Mouse (Mus musculus) heart, postnatal 0 days (tissue): Measurements from ENCODE around the gene Serpina3c.

Experiments used
- CTCF ChIP-seq: IDR thresholded peaks from 2 replicates; pipeline ENCODE4 v1.5.1; 2016; ENCODE audit warnings: antibody characterized with exemption, control low read depth, low read depth
- EP300 ChIP-seq: IDR thresholded peaks from 2 replicates; pipeline ENCODE4 v1.6.1; 2016; ENCODE audit warnings: antibody characterized with exemption, low read depth

DNA sequence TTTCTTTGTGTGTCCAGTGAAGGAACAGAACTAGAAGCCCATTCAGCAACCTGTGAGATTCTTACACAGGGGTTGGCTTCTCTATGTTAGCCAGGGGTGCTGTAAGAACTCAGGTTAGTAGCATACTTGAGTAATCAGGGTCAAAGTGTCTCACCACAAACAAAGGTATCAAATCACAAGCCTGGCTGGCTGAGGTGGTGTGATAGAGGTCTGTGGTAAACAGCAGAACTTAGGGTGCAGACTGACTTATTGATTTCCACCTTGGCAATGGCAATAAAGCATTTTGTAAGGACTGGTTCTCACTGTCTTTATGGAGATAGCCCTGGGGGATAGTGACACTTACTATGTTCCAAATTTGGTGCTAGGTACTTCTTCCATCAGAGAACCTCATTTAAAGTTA, 47.8 kb downstream of the Serpina3c start:
- TF ChIP-seq CTCF (no peak), EP300 (no peak)
